Mouse (Mus musculus) MEL (cell line): ENCODE results near the gene Notum. TPM values are rescaled to one million over a fixed set of nuclear protein-coding genes. Genes with fewer than 3 reads are reported as not detected.

Source experiments
- DNase-seq: peaks from one replicate; pipeline ENCODE4 v3.0.0; 2011; ENCODE audit warnings: low read depth, low spot score
- H3K27ac ChIP-seq: 2 replicates; pipeline ENCODE4 v1.5.1; 2012; ENCODE audit warnings: low read depth, mild to moderate bottlenecking, control low read depth, low read length, moderate library complexity; ENCODE audit not compliant: control insufficient read depth
- H3K27me3 ChIP-seq, 2 experiments: fragments of 150-350 bp in 1 of 2; sonication (generic) in 1 of 2; 2 replicates each; pipeline ENCODE4 v1.6.1; 2012; ENCODE audit warnings: low read length in 2 of 2, mild to moderate bottlenecking in 2 of 2, improper control_type of control experiment in 1 of 2, moderate library complexity in 1 of 2; ENCODE audit not compliant: insufficient read depth in 2 of 2, control insufficient read depth in 1 of 2
- H3K36me3 ChIP-seq, 2 experiments: 2 replicates each; pipeline ENCODE4 v1.6.1; 2012 to 2014; ENCODE audit warnings: low read length in 2 of 2, improper control_type of control experiment in 1 of 2, inconsistent platforms in 1 of 2, mild to moderate bottlenecking in 1 of 2; ENCODE audit not compliant: insufficient read depth in 2 of 2, control insufficient read depth in 1 of 2
- H3K4me1 ChIP-seq, 2 experiments: fragments of 150-350 bp in 1 of 2; sonication (generic) in 1 of 2; 2 replicates each; pipeline ENCODE4 v1.6.1; 2012; ENCODE audit warnings: low read length in 2 of 2, improper control_type of control experiment in 1 of 2, mild to moderate bottlenecking in 1 of 2; ENCODE audit not compliant: insufficient read depth in 2 of 2, control insufficient read depth in 1 of 2
- H3K4me3 ChIP-seq, 2 experiments: fragments of 150-350 bp in 1 of 2; sonication (generic) in 1 of 2; 2 replicates each; pipeline ENCODE4 v1.5.1; 2012; ENCODE audit warnings: low read depth in 2 of 2, low read length in 2 of 2, mild to moderate bottlenecking in 2 of 2, moderate library complexity in 2 of 2, control low read depth in 1 of 2, improper control_type of control experiment in 1 of 2; ENCODE audit not compliant: control insufficient read depth in 1 of 2, insufficient read depth in 1 of 2
- H3K79me2 ChIP-seq: 2 replicates; pipeline ENCODE4 v1.6.1; 2012; ENCODE audit warnings: mild to moderate bottlenecking, low read length, moderate library complexity; ENCODE audit not compliant: control insufficient read depth, poor library complexity, insufficient read depth
- H3K9ac ChIP-seq: 2 replicates; pipeline ENCODE4 v1.6.1; 2012; ENCODE audit warnings: low read depth, mild to moderate bottlenecking, control low read depth, low read length, moderate library complexity; ENCODE audit not compliant: control insufficient read depth, poor library complexity, severe bottlenecking
- H3K9me3 ChIP-seq: fragments of 150-350 bp; sonication (generic); replicated peaks from 2 replicates; pipeline ENCODE4 v1.6.1; 2012; ENCODE audit warnings: mild to moderate bottlenecking, low read length, improper control_type of control experiment, moderate library complexity; ENCODE audit not compliant: insufficient read depth
- CHD1 ChIP-seq: IDR thresholded peaks from 2 replicates; pipeline ENCODE4 v1.6.1; 2012; ENCODE audit warnings: low read depth, mild to moderate bottlenecking, inconsistent platforms, low read length, improper control_type of control experiment
- ETS1 ChIP-seq: IDR thresholded peaks from 2 replicates; pipeline ENCODE4 v1.6.1; 2012; ENCODE audit warnings: low read depth, mild to moderate bottlenecking, inconsistent platforms, low read length, improper control_type of control experiment, moderate library complexity
- GABPA ChIP-seq: IDR thresholded peaks from 2 replicates; pipeline ENCODE4 v1.6.1; 2012; ENCODE audit warnings: low read depth, mild to moderate bottlenecking, inconsistent platforms, low read length, improper control_type of control experiment, moderate library complexity
- GATA1 ChIP-seq: IDR thresholded peaks from 2 replicates; pipeline ENCODE4 v1.6.1; 2011; ENCODE audit warnings: low read depth, low read length, improper control_type of control experiment
- MAFK ChIP-seq: IDR thresholded peaks from 2 replicates; pipeline ENCODE4 v1.6.1; 2011; ENCODE audit warnings: low read depth, mild to moderate bottlenecking, low read length, improper control_type of control experiment, borderline replicate concordance
- MAX ChIP-seq: IDR thresholded peaks from 2 replicates; pipeline ENCODE4 v1.6.1; 2011; ENCODE audit warnings: low read length, improper control_type of control experiment
- MXI1 ChIP-seq: IDR thresholded peaks from 2 replicates; pipeline ENCODE4 v1.6.1; 2011; ENCODE audit warnings: mild to moderate bottlenecking, low read depth, low read length, improper control_type of control experiment
- MYB ChIP-seq: IDR thresholded peaks from 2 replicates; pipeline ENCODE4 v1.6.1; 2011; ENCODE audit warnings: mild to moderate bottlenecking, low read depth, low read length, improper control_type of control experiment
- MYC ChIP-seq: IDR thresholded peaks from 2 replicates; pipeline ENCODE4 v1.6.1; 2011; ENCODE audit warnings: low read depth, mild to moderate bottlenecking, low read length, improper control_type of control experiment, moderate library complexity
- NELFE ChIP-seq: IDR thresholded peaks from 2 replicates; pipeline ENCODE4 v1.6.1; 2011; ENCODE audit warnings: low read depth, low read length, improper control_type of control experiment
- NRF1 ChIP-seq: IDR thresholded peaks from 2 replicates; pipeline ENCODE4 v1.6.1; 2014; ENCODE audit warnings: low read depth, mild to moderate bottlenecking, inconsistent platforms, low read length, improper control_type of control experiment, moderate library complexity; ENCODE audit not compliant: poor library complexity, insufficient read depth, severe bottlenecking
- POLR2A ChIP-seq, 2 experiments: IDR thresholded peaks; 2 replicates each; pipeline ENCODE4 v1.6.1; 2011 to 2012; ENCODE audit warnings: low read length in 2 of 2, mild to moderate bottlenecking in 2 of 2, control low read depth in 1 of 2, improper control_type of control experiment in 1 of 2, low read depth in 1 of 2, moderate library complexity in 1 of 2; ENCODE audit not compliant: control insufficient read depth in 1 of 2, insufficient read depth in 1 of 2, poor library complexity in 1 of 2
- POLR2AphosphoS5 ChIP-seq: IDR thresholded peaks from 2 replicates; pipeline ENCODE4 v1.6.1; 2012; ENCODE audit warnings: low read depth, borderline replicate concordance, mild to moderate bottlenecking, inconsistent platforms, low read length, moderate library complexity, mixed read lengths
- RAD21 ChIP-seq: IDR thresholded peaks from 2 replicates; pipeline ENCODE4 v1.6.1; 2011; ENCODE audit warnings: mild to moderate bottlenecking, low read depth, low read length, improper control_type of control experiment
- RCOR1 ChIP-seq: IDR thresholded peaks from 2 replicates; pipeline ENCODE4 v1.6.1; 2012; ENCODE audit warnings: low read depth, mild to moderate bottlenecking, inconsistent platforms, low read length, improper control_type of control experiment
- SMC3 ChIP-seq: IDR thresholded peaks from 2 replicates; pipeline ENCODE4 v1.6.1; 2011; ENCODE audit warnings: low read depth, low read length, improper control_type of control experiment
- TBP ChIP-seq: IDR thresholded peaks from 2 replicates; pipeline ENCODE4 v1.8.0; 2011; ENCODE audit warnings: low read depth, low read length, improper control_type of control experiment
- USF2 ChIP-seq, 2 experiments: IDR thresholded peaks; 2 replicates each; pipeline ENCODE4 v1.6.1; 2011 to 2012; ENCODE audit warnings: improper control_type of control experiment in 2 of 2, low read length in 2 of 2, borderline replicate concordance in 1 of 2, inconsistent platforms in 1 of 2, low read depth in 1 of 2, mild to moderate bottlenecking in 1 of 2; ENCODE audit not compliant: insufficient read depth in 1 of 2
- ZC3H11A ChIP-seq: IDR thresholded peaks from 2 replicates; pipeline ENCODE4 v1.6.1; 2012; ENCODE audit warnings: low read depth, mild to moderate bottlenecking, inconsistent platforms, low read length, improper control_type of control experiment
- polyA plus RNA-seq, 2 experiments: library from polyadenylated mRNA; stranded (reverse) in 1 of 2; unstranded in 1 of 2; fragments of >175 nt in 1 of 2; fragments of >200 nt in 1 of 2; gene quantifications; 2 replicates each; pipeline versions ENCODE4 v1.2.1 to v1.2.4; 2012; ENCODE audit warnings: low replicate concordance in 2 of 2, low read depth in 1 of 2; ENCODE audit not compliant: insufficient read length in 2 of 2, insufficient read depth in 1 of 2, missing spikeins in 1 of 2
- total RNA-seq: library from RNA; depleted of rRNA; stranded (reverse); fragments of 300-350 nt; gene quantifications from 2 replicates; pipeline ENCODE4 v1.2.3, GENCODE M21; 2012

Gene Notum
- total and polyA plus RNA-seq, 3 experiments: not detected

- TF ChIP-seq ZC3H11A (no peak), MAFK (no peak), SMC3 (no peak), NELFE (peak; percentile 43), RAD21 (no peak), TBP (peak; percentile 60), MAX (peak; percentile 79), ETS1 (0 out of 2 replicates have a peak, but pooled peaks have one; percentile 12), USF2 (IDR thresholded peaks at IDR 0.05; ENCODE audit: borderline replicate concordance in 1 of 2, insufficient read depth in 1 of 2, low read depth in 1 of 2, low read length in 2 of 2) (no peak), RCOR1 (no peak), CHD1 (no peak), GABPA (no peak), POLR2AphosphoS5 (no peak), MYB (no peak), MXI1 (peak; percentile 96), MYC (peak; percentile 91), GATA1 (no peak), NRF1 (no peak)
- TF ChIP-seq, all 39 proteins: peak for 13
These were observed 17.4 kb downstream of the Notum start, which contains the start of gene Pycr1 (continued) for GRCm38 (mm10) chr11:120643601-120643987.

- H3K79me2 ChIP-seq: no peaks in the 10 kb centered on the region
- TF ChIP-seq RAD21 (no peak), ZC3H11A (no peak), NELFE (no peak), POLR2A (IDR thresholded peaks at IDR 0.05; ENCODE audit: control insufficient read depth in 1 of 2, insufficient read depth in 1 of 2, low read depth in 1 of 2, low read length in 2 of 2, poor library complexity in 1 of 2) (0 out of 4 replicates have a peak, but pooled peaks of 1 of the 2 experiments have one; percentile 4)
- peak overlapping the region; percentile 74 for H3K9ac ChIP-seq
- no peaks in the 10 kb centered on the region for H3K27me3 ChIP-seq
- H3K27ac ChIP-seq: no peak overlapping the region
- peaks cover 0 to 8% of the 10 kb centered on the region in 2 experiments; a peak in 2 of 4 replicates for H3K36me3 ChIP-seq
- no peak for DNase-seq
- no peaks in the 10 kb centered on the region for H3K9me3 ChIP-seq
- H3K4me3 ChIP-seq: peak overlapping the region; percentile 54 to 58
- peaks cover 7 to 15% of the 10 kb centered on the region in 2 experiments for H3K4me1 ChIP-seq
These were observed 17.9 kb downstream of the Notum start for GRCm38 (mm10) chr11:120642939-120643600.
